Mouse (Mus musculus): ENCODE results near the gene Sgpp1.

DNA sequence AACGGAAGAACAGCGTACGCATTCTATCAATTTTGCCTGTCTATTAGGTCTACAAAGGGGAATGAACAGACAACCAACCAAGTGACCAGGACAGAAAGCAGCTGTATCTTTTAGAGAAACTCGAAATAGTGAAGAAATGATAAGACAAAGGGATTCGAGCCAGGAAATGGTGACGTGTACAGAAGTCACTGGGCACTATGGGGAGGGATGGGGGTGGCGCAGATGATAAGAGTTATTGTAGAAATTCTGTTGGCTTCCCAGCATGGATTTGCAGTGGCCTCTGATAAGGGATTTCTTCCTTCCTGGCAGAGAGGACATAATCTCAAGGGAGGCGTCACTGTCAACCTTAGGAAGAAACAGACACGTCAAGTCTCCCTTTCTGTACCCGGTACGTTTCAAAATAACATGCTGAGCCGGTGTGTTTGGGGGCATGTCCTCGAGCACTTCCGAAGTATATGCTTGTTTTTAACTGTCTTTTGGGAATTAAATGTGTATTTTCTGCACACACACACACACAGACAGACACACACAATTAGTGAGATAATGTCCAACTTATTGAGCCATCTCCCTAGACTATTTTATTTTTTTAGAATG, 10.3 kb upstream of the Sgpp1 start:
- TF ChIP-seq CTCF (IDR thresholded peaks at IDR 0.05; ENCODE audit: low read depth), result no peak
- TF ChIP-seq EP300 (IDR thresholded peaks at IDR 0.05; ENCODE audit: low read depth), result peak; percentile 53; the same call in 1 of the 2 replicates

Data from heart, postnatal 0 days (tissue).